Mouse (Mus musculus) megakaryocyte, embryonic 14.5 days (primary cell): ENCODE data around the gene Rad51b.

Experiments
- FLI1 ChIP-seq: IDR thresholded peaks from 2 replicates; pipeline ENCODE4 v1.6.1; 2012; ENCODE audit warnings: low read length, inconsistent platforms, mixed read lengths
- GATA1 ChIP-seq: IDR thresholded peaks from 3 replicates; pipeline ENCODE4 v1.6.1; 2012; ENCODE audit warnings: mixed read lengths, low read length, inconsistent platforms, borderline replicate concordance

- TF ChIP-seq GATA1 (no peak), FLI1 (no peak)
Measured at GRCm38 (mm10) chr12:79575041-79575541, 278.0 kb downstream of the Rad51b start.
